13 mouse cellular contexts compared by ENCODE assay signal in the genomic region with DNA sequence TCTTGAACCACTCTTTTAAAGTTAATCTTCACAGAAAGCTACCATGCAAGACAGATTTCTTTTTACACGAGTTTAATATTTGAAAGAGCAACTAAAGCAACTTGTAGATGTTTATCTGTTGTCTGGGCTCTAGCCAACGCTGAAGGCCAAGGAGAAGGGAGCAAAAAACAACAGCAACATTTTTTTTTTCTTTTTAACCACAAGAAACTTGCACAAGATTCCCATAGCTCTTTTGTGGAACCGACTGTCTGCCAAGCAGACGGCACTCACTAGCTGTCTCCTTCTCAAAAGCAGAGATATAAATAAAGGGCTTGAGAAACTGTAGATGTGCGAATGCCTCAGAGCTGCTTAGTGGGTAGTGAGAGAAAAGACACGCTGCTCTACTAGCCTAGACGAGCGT.
DNase-seq lines count a peak whose midpoint lies in the region; ATAC-seq and TF ChIP-seq lines count a peak whose summit lies in the region.
"Had no signal": no experiment of that assay in that cellular context is flagged by ENCODE, and none has a peak within 500 bp of the region (broad histone marks: within the 10 kb centered on the region; RNA-seq: fewer than 3 reads in every experiment).

No protein-coding gene starts in this region.

- peak overlapping the region; percentile 79 for H3K27ac ChIP-seq in kidney, embryonic 16.5 days (ENCODE audit: low read length)
- H3K27ac ChIP-seq in hindbrain, embryonic 11.5 days (ENCODE audit: low read depth, low read length): no peak overlapping the region
- no peak overlapping the region for H3K27ac ChIP-seq in intestine, postnatal 0 days (ENCODE audit: low read depth, low read length)
- H3K27ac ChIP-seq: embryonic facial prominence, embryonic 15.5 days; hindbrain, embryonic 15.5 days had no signal

- no peak overlapping the region for H3K4me2 ChIP-seq in kidney, embryonic 16.5 days (replicated peaks; ENCODE audit: low read depth, low read length)
- no peak overlapping the region for H3K4me2 ChIP-seq in hindbrain, embryonic 11.5 days (replicated peaks; ENCODE audit: low read depth, low read length)
- H3K4me2 ChIP-seq in intestine, postnatal 0 days (replicated peaks; ENCODE audit: low read depth): no peak overlapping the region
- H3K4me2 ChIP-seq: embryonic facial prominence, embryonic 15.5 days; hindbrain, embryonic 15.5 days had no signal

- peak; percentile 42 for ATAC-seq in granulocyte monocyte progenitor cell, adult 5-6 weeks (replicated peaks; ENCODE audit: poor library complexity, severe bottlenecking)
- ATAC-seq in kidney, embryonic 16.5 days (ENCODE audit: low FRiP score, low TSS enrichment): peak; percentile 47; the same call in 1 of the 2 replicates
- ATAC-seq in hindbrain, embryonic 11.5 days (ENCODE audit: low FRiP score): no peak
- no peak for ATAC-seq in intestine, postnatal 0 days

- no peak overlapping the region for H3K4me3 ChIP-seq in kidney, embryonic 16.5 days (ENCODE audit: low read length)
- no peak overlapping the region for H3K4me3 ChIP-seq in hindbrain, embryonic 11.5 days (ENCODE audit: low read depth, low read length)
- no peak overlapping the region for H3K4me3 ChIP-seq in intestine, postnatal 0 days (ENCODE audit: low read depth, low read length)
- H3K4me3 ChIP-seq: embryonic facial prominence, embryonic 15.5 days; hindbrain, embryonic 15.5 days had no signal

- TF ChIP-seq CTCF in intestine, postnatal 0 days (IDR thresholded peaks at IDR 0.05; ENCODE audit: low read depth): no peak

- H3K9me3 ChIP-seq in kidney, embryonic 16.5 days (ENCODE audit: low read length): no peaks in the 10 kb centered on the region
- H3K9me3 ChIP-seq in hindbrain, embryonic 11.5 days (ENCODE audit: control insufficient read depth, low read length): no peaks in the 10 kb centered on the region
- H3K9me3 ChIP-seq in intestine, postnatal 0 days (ENCODE audit: control insufficient read depth): no peaks in the 10 kb centered on the region
- H3K9me3 ChIP-seq: embryonic facial prominence, embryonic 15.5 days; hindbrain, embryonic 15.5 days had no signal

- no peaks in the 10 kb centered on the region for H3K27me3 ChIP-seq in kidney, embryonic 16.5 days (ENCODE audit: insufficient read depth, low read length)
- H3K27me3 ChIP-seq in hindbrain, embryonic 11.5 days (ENCODE audit: control insufficient read depth, insufficient read depth, low read length): no peaks in the 10 kb centered on the region
- H3K27me3 ChIP-seq in intestine, postnatal 0 days (replicated peaks; ENCODE audit: control insufficient read depth, insufficient read depth, low read length): no peaks in the 10 kb centered on the region
- H3K27me3 ChIP-seq: CH12.LX; embryonic facial prominence, embryonic 15.5 days; hindbrain, embryonic 15.5 days had no signal

- peak; percentile 18 for DNase-seq in lung, postnatal 10 days
- no peak for DNase-seq in lung, postnatal 25 days (ENCODE audit: low spot score)
- DNase-seq in hindbrain, embryonic 11.5 days (ENCODE audit: low spot score): no peak
- no peak for DNase-seq in right cerebral cortex, postnatal 14 days
- DNase-seq: cerebellum, adult 18-20 months; heart, postnatal 14 days; midbrain, embryonic 14.5 days had no signal

- 42% methylated on average over 8 of the region's 8 CpGs for WGBS in kidney, embryonic 16.5 days
- WGBS in hindbrain, embryonic 11.5 days: 82% methylated on average over 8 of the region's 8 CpGs
- 63% methylated on average over 8 of the region's 8 CpGs for WGBS in intestine, postnatal 0 days

- no peaks in the 10 kb centered on the region for H3K36me3 ChIP-seq in kidney, embryonic 16.5 days (ENCODE audit: insufficient read depth, low read length)
- H3K36me3 ChIP-seq in hindbrain, embryonic 11.5 days (ENCODE audit: control insufficient read depth, insufficient read depth, low read length): no peaks in the 10 kb centered on the region
- peaks cover 9% of the 10 kb centered on the region for H3K36me3 ChIP-seq in intestine, postnatal 0 days (ENCODE audit: control insufficient read depth, insufficient read depth)
- H3K36me3 ChIP-seq: embryonic facial prominence, embryonic 15.5 days had no signal

- peaks cover 15% of the 10 kb centered on the region; the same call in 1 of the 2 replicates for H3K4me1 ChIP-seq in kidney, embryonic 16.5 days (ENCODE audit: insufficient read depth, low read length)
- H3K4me1 ChIP-seq in hindbrain, embryonic 11.5 days (replicated peaks; ENCODE audit: control insufficient read depth, insufficient read depth, low read length): no peaks in the 10 kb centered on the region
- H3K4me1 ChIP-seq in intestine, postnatal 0 days (replicated peaks; ENCODE audit: control insufficient read depth, insufficient read depth, low read length): no peaks in the 10 kb centered on the region
- H3K4me1 ChIP-seq: embryonic facial prominence, embryonic 15.5 days; hindbrain, embryonic 15.5 days had no signal

- no peak overlapping the region for H3K9ac ChIP-seq in kidney, embryonic 16.5 days (replicated peaks; ENCODE audit: low read length)
- no peak overlapping the region for H3K9ac ChIP-seq in hindbrain, embryonic 11.5 days (ENCODE audit: low read depth, low read length)
- no peak overlapping the region for H3K9ac ChIP-seq in intestine, postnatal 0 days (ENCODE audit: low read depth, low read length)
- H3K9ac ChIP-seq: embryonic facial prominence, embryonic 15.5 days; hindbrain, embryonic 15.5 days had no signal

Comparison
In these comparisons a context has a peak if more than half of its experiments do, and no peak if none do; other contexts are left out.
1. ATAC-seq: peak in granulocyte monocyte progenitor cell, adult 5-6 weeks (single experiment) and kidney, embryonic 16.5 days (single experiment); none in hindbrain, embryonic 11.5 days (single experiment) and intestine, postnatal 0 days (single experiment).